Mouse (Mus musculus) cerebellum, adult 11 months (tissue): ENCODE results near the gene Gm10645.
A peak's percentile ranks its signal among the peaks of the same experiment; 100 is the strongest.

Experiments
- DNase-seq: peaks from one replicate; pipeline ENCODE4 v3.0.0; 2022

The Gm10645 gene

DNA sequence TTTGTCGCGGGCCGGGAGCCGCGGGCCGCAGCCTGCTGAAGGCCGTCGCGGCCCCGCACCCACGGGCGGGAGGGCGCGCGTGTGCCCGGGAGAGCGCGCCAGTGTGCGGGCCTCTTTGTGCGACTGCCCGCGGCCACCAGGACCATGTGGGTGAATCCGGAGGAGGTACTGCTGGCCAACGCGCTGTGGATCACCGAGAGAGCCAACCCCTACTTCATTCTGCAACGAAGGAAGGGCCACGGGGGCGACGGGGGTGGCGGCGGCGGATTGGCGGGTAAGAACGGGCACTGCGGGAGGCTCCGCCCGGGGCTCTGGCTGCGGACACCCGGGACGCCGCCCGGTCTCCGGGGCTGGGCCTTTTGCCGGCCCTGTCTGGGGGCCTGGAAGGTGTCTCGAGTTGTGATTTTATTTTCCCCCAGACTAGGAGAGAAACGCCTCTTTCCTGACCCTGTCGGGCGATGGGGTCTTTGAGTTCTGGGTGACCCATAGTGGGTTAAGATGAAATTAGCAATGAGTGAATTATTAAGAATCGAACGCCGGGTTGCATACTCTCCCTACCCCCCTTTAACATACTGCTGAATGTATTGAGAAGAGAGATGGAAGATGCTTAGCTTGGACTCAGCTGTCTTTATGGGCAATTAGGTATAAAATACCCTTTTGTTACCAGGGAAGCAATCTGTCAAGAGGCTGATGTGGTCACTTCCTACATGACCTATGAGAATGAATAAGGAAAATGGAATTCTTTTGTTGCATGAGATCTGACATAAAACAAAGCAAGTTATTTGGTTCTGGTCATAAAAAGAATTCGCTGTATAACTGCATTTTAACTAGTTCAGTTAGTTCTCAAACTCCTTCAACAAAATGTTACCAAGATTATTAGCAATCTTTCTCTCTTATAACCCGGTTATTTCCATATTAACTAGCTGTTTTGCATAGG lies at the start of gene Gm10645:
TSS of gene Gm10645 (minus strand) at position 240 of the 937 bp plus-strand sequence.
- DNase-seq: peak; percentile 59

DNA sequence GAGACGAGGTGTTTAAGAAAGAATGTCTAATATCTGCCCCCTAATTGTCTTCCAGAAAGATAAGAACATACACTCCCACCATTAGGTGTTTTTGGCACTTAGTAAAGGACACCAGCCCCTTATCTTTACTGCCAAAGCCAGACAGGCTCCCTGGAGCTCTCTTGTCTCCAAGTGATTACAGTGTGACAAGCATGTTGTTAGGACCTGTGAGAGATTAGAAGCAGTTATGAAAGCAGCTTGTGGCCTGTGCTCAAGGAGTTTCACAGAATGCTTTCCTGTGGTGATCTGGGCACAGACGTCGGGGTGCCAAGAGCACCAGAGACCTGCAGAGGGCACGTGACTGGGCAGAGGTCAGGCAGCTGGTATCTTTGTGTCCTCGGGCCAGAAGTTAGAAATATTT lies 49.1 kb upstream of the Gm10645 start:
- no peak for DNase-seq

DNA sequence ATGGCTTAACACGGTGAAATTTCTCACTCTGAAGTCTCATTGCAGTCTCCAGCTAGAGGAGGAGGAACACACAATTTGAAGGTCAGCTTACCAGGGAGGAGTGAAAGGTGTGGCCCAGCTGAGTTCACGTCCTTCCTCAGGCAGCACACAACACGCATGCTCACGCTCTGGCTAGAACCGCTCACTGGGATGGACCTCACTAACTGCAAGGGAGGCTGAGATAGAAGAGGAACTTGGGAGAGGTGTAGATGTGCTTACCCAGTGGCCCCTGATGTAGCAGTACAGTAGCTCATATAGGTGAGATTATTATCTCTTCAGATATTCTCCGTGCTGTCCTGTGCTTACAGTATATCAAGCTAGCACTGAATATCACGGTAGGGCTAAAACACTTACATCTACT lies 44.7 kb upstream of the Gm10645 start:
- no peak for DNase-seq

DNA sequence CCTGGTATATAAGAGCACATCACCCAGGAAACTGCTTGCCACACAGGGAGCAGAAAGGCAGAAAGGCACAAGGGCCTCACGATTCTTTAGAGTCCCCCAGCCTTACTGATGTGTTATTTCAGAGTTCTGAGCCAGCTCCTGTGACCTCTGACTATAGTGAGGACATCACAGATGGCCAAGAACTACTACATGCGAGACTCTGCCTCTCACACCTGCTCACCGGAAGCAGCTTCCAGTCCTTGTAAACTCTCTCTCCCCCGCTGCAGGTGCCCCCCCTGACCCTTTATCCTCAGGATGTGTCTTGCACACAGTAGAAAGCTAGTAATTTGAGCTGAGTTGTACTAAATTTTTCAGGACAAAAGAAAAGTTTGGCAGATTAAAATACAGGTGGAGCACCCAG lies 43.6 kb upstream of the Gm10645 start:
- no peak for DNase-seq

DNA sequence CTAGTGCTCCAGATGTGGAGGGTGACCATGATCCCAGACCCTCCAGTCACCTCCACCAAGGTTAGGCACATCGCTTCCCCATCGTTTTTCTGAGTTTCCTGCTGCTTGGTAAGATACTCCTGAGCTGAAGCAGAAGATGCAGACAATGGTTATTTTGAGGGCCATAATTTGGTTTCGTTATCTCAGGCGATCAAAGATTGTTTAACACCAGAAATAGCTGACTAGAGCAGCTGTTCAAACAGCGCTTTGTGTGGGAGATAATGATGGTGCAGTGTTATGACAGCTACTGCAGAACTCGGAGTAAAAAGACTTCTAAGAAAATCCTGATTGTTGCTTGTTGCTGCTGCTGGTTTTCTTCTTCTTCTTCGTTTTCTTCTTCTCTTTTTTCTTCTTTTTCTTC lies 39.9 kb upstream of the Gm10645 start:
- DNase-seq: no peak

DNA sequence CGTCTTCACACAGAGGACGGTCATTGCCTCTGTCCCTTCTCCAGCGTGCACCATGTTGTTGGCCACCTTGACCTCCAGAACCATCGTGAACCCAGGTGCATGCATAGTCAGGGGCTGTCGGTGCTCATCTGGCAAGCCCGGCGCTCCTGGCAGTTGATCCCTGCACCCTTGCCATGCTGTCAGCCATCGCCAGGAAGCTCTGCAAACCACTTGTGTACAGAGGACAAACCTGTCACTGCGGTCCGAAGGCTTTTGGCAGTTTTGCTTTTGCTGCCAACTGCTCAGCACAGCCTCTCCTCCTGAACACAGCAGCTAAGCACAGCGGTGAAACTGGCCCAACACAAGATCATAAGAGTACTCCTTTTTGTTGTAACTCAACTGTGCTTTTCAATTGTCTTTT lies 37.0 kb upstream of the Gm10645 start:
- DNase-seq: peak; percentile 65

DNA sequence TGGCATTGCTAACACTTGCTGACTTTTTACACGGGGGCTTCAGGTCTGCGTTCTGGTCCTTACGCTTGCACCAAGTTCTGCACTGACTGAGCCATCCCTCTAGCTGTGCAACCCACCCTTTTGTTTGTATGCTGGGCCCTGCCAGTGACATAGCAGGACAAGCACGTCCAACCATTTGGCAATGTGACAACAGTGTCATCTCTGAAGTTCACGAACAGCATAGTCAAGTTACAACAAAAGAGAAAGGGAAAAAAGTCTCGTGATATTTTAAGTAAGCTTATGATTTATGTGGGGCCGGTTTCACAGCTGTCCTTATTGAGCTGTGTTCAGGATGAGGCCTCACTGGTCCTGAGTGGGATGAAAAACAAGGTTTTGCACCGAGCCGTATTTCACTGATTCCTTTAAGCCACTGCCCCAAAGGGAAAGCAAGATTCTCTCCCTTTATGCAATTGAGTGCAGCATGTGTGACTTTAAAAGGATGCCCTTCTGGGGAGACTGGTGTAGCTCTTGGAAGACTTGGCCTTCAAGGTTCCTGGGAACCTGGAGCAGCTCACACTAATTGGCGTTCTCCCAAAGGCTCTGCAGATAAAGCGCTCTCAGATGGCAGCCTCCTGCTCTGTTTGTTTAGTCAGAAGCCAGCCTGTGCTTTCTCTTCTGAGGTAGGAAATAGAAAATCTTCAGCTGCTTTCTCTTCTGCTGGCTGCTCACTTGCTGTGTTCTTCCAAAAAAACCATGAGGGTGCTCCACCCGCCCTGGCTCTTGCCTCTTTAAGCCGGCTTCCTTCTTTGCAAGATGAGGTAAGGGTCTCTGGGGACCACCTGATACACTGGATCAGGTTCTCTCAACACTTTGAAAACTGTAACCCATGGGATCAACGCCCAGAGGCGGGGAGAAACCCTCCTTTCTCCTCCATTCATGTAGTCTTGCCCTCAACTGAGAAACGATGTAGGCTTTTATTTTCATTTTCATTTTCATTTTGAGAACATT lies 34.5 kb upstream of the Gm10645 start:
- DNase-seq: peak; percentile 76

DNA sequence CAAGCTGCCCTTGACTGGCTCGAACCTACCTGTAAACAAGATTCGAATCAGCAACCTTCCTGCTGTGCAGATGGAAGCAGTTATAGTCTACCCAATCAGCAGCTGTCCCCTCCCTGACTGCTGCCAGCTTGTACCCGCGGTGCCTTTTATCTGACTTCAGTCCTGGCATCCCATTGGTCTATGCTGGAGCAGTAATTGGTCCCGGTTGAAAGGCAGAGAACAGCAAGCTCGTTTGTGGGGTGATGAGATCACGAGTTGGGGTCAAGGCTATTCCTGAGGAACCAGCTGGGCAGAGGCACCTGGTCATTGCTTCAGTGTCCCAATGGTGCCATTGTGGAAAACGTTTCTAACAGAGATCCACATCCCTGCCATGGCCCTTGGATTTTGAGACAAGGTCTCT lies 33.7 kb upstream of the Gm10645 start:
- DNase-seq: no peak

DNA sequence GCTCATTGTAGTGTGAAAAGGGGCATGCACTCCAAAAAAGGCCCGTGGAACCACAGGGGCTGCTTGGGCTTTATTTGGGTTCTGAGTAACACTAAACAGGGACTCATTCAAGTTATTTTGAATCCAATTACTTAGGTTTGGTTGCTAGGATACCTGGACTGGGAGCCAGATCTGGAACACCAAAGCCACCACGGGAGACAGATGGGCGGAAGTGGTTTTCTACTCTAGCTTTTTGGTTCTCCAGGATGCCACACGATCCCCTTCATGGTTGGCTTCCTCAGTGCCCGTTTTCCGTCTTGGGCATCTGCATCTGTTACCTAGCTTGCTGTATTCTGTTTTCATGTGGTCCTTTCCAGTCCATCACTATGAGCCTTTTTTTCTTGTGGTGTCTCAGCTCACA lies 30.1 kb upstream of the Gm10645 start:
- DNase-seq: peak; percentile 63

DNA sequence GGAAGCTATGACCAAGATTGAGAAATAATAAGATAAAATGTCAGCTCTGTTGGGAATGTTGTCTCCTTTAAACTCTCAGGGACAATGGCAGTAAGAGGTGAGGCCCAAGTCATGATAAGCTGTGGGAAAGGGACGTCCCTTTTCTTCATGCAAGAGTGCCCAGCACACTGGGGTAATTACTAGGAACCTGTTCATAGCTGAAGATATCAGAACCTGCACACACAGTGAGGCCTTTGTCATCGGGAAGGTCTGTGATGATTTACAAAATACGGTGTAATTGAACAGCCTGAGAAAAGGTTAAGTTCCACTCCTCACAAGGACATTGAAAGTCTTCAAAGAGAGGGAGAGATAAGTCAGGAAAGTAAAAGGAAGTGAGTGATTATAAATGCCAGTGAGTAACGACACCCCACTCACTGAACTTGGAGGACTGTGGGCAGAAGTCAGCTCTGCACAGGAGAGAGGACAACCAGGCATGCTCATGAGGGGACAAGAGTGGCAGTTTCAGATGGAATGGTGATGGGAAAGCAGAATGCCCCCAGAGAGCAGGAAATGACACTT lies 23.6 kb upstream of the Gm10645 start:
- DNase-seq: no peak

DNA sequence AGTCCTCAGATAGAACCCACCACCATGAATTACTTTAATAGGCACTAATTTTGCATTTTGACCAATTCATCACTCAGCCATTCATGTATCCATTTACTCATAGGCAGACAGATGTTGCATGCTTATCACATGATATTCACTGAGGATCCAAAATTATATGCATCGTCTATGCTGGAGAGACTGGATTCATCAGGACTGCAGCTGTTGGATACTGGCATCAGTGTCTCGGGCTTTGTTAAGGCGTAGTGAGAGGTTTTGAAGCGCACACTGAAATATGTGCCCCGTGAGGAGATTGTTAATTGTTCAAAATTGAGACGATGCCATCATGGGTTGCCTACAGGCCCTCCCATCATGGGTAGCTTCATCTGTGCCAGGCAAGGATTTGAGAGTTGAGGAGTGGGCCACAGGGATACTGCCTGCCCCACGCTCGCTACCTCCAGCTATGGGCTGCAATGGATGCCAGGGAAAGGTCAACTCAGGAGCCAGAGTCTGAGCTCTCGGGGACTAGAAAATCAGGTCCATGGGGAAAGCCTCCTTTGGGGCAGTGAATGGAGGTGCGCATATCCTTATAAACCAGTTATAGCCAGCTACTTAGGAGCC lies 21.5 kb upstream of the Gm10645 start:
- DNase-seq: no peak

DNA sequence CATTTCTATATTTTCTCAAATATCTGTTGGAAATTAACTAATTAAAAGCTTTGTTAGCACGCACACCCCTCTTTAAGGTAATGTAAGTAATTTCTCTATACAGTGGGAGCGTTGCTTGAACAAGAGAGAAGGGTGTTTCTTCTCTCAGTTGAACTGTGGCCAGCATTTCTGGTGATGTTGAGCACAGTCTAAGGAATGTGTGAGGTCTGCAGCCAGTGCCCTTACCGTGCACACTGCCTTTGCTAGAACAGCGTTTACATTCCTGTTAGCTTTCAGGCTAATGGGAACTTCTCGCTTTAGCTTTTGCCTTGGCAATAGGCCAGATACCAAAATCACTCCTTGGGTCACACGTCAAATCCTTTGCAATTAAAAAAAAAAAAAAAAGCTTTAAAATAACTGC lies 20.4 kb upstream of the Gm10645 start:
- no peak for DNase-seq

DNA sequence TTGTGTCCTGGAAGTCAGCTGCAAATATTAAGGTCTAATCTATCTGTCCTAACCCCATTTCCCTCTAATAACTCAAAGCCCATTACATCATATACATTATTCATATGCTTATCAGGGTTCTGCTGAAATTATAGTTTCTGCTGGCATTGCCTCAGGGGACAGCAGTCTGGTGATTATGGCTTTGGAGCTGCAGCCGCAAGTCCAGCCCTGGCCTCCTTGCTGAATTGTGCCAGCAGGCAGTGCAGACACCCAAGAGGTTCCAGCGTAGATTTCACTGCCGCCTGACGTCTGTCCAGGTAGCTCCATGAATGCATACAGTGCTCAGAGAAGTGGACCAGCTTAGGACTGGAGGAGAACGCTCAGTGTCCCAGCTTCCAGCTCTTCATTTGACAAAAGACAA lies 16.8 kb upstream of the Gm10645 start:
- no peak for DNase-seq

DNA sequence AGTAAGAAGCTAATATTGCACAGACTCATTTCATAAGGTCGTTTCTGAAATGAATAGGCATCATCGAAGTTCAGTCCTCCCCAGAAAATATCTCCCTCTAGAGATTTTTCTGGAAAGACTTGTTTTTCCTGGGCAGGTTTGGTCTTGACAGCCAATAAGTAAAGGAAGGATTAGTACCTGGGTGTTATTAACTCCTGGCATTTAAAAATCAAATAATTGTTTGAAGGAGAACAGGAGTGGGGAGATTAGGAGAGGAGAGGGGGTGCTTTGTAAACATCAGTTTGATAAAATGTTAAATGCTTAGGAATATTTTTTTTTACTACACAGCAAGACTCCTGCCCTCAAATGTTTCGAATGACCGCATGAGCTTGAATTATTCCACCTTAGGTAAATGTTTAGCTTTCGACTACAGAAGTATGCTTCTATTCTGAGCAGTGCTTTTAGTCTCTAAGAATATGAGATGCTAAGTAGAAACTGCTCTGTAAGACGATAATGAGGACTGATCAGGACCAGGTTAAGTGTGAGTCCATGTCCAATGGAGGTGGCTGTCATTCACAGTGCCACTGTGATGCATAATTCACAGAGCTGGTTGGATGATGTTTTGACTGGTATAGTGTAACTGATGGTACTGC lies 16.0 kb upstream of the Gm10645 start:
- no peak for DNase-seq

DNA sequence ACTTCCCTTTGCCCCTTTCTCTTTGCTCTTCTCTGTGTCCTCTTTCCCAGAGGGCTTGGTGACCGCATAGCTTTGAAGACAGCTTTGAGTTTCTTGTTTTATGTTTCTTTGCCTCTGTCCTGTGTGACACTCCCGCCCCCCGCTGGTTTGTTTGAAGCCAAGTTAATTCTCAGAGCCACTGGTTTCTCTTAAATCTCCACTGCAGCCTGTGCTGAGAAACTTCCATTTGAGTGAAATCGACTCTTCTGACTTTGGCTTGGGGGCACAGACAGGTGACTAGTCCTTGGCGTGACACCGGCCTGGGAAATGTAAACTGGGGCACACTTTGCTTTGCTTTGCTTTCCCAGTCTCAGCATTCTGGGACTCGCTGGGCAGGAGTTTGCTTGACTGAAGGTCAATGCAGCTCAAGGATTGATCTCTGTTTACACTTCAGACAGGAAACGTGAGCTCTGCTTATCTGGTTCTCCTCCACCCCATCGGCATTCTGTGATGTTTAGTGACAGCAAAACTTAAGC lies 12.3 kb upstream of the Gm10645 start:
- no peak for DNase-seq

DNA sequence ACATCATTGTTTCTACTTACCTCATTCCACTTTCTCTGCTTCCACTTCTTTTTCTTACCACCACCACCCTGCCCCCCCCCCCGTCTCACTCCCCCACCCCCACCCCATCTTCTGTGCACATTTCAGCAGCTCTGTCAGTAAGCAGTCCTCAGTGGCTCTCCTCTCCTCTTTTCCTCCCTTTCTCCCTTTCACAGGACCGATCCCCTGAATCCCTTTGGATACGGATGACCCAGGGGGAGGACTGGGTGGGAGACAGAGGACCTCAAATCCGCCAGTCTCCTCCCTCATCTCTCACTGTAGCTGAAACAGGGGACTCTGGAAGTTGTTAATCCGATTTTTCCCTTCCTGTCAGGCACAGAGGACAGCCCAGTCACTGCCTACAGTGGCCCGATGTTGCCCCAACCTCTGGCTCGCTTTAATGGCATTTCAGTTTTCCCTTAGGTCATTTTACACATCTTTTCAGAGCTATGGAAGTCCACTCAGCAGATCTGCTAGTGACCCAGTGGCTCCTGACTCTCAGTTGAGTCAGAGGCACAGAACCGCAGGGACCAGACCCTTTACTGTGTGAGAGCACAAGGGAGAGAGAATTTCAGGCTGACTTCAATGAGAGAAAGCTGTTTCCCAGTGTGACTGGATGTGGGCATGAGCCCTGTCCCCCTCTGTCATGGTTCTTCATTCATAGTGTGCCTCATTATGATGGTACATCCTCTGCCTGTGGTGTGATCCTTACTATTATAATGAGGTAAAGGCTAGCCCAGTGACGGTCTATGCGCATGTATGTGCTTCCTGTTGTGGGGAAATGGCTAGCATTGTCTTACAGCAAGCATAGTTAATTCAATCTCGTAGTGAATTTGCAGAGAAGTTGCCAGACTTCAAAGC lies 11.6 kb upstream of the Gm10645 start:
- no peak for DNase-seq

DNA sequence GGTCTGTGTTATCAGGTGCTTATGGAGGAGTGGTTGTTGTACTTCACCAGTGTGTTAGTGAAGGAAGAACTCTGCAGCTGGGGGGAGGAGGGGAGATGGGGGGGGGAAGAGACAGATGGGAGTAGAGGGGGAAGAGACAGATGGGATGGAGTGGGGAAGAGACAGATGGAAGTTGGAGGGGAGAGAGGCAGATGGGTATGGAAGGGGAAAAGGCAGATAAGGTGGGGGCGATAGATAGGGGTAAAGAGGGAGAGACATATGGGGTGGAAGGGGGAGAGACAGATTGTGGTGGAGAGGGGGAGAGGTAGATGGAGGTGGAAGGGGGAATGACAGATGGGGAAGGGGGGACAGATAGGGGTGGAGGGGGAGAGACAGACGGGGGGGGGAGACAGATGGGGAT lies 10.8 kb upstream of the Gm10645 start:
- DNase-seq: no peak

DNA sequence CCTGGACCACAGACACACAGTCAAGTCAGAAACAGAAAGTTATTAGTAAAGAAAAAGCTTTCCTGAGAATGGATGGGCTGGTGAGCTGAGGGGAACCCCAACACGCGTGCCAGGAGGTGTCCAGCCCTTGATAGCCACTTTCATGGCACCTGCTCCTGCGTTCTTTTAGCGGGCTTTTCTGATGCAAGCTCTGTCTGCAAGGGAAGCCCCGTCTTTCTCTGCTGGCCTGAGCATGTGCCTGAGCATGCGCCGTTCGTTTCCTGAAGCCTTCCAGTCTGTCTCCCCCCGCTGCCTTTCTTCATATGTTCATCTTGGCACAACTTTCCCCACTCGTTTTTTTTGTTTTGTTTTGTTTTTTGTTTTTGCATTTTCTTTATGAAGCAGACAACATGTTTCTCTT lies 9.7 kb upstream of the Gm10645 start:
- peak; percentile 38 for DNase-seq

DNA sequence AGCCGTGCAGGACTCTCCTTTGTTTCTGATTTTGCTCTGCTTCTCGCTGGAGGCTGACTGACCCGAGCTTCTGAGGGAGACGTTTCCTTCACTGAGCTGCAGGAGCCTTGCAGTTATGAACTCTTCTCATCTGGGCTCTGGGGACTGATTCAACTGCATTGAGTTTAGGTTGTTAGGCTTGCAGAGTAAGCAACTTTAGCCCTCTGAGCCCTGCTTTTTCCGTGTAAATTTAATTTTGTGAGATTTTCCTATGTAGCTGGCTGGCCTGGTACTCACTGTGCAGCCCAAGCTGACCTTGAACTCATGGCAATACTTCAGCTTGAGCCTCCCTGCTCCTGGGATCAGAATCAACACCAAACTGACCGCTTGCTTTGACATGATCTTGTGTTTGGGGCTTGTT lies 4.9 kb upstream of the Gm10645 start:
- no peak for DNase-seq

DNA sequence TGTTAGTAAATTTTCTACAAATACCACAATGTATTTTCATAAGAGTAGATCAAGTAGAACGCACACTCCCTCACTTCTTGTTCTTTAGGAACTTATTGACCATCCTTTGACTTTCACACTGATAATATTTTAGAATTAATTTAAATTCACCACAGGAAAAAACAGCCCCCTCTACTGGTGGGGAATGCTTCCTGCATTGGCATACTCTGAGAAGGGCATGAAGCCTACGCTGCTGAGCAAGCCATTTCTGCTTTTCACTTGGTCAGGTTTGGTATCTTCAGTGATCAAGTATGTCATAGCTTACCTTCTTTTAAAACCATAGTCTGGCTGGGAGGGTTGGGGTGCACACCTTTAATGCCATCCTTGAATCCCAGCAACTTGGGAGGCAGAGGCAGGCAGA lies 3.7 kb upstream of the Gm10645 start:
- DNase-seq: no peak

DNA sequence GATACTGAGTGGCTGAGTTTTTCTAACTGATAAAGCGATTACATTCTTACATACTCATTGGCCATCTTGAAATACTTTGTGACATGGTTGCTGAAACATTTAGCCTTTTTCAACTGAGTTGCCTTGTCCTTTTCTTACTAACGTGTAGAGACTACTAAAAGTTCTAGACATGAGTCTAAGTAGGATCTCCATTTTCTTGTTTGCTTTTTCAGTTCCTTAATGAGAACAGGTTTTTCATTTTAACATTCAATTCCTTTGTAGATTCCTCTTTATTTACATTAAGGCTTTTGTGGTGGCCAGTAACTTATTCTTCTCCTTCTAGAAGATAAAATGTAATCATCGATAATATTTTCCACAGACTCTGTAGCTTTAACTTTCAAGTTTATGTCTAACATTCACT lies 3.2 kb upstream of the Gm10645 start:
- DNase-seq: no peak
